Mouse (Mus musculus): ENCODE results near the gene Cmtm8. TPM values are rescaled to one million over a fixed set of nuclear protein-coding genes. Genes with fewer than 3 reads are reported as not detected.
A peak's percentile ranks its signal among the peaks of the same experiment; 100 is the strongest.

Cmtm8 gene
- total and polyA plus RNA-seq, 3 experiments = 1.9 to 7.9 TPM; not detected in 1

GRCm38 (mm10) chr9:114752863-114753484, 91.0 kb downstream of the Cmtm8 start:
- Histone ChIP-seq H3K36me3 (ENCODE audit: control insufficient read depth in 1 of 2, insufficient read depth in 2 of 2, low read length in 2 of 2) (peaks cover 0 to 5% of the 10 kb centered on the region in 2 experiments; a peak in 2 of 4 replicates), H3K4me1 (ENCODE audit: control insufficient read depth in 1 of 2, insufficient read depth in 2 of 2, low read length in 2 of 2) (no peaks in the 10 kb centered on the region; a peak in 1 of 4 replicates), H3K79me2 (ENCODE audit: control insufficient read depth, insufficient read depth, low read length, poor library complexity) (no peaks in the 10 kb centered on the region), H3K9ac (ENCODE audit: control insufficient read depth, low read depth, low read length, poor library complexity, severe bottlenecking) (peak overlapping the region; percentile 57), H3K27me3 (ENCODE audit: control insufficient read depth in 1 of 2, insufficient read depth in 2 of 2, low read length in 2 of 2) (no peaks in the 10 kb centered on the region), H3K9me3 (replicated peaks; ENCODE audit: insufficient read depth, low read length) (no peaks in the 10 kb centered on the region), H3K27ac (ENCODE audit: control insufficient read depth, low read depth, low read length) (no peak overlapping the region), H3K4me3 (ENCODE audit: control insufficient read depth in 1 of 2, insufficient read depth in 1 of 2, low read depth in 2 of 2, low read length in 2 of 2) (peak overlapping the region; percentile 35 to 67; a peak in 3 of 4 replicates)
- DNase-seq (ENCODE audit: low read depth, low spot score) = peak; percentile 95
- no peak for TF ChIP-seq UBTF (IDR thresholded peaks at IDR 0.05; ENCODE audit: borderline replicate concordance, insufficient read depth, low read depth, low read length)
- TF ChIP-seq CTCF (IDR thresholded peaks at IDR 0.05 in 2 of 3, conservative IDR thresholded peaks at IDR 0.05 in 1 of 3; ENCODE audit: control insufficient read depth in 1 of 3, insufficient read depth in 1 of 3, low read depth in 2 of 3, low read length in 3 of 3, poor library complexity in 1 of 3, severe bottlenecking in 1 of 3) = peak; percentile 92 to 98 (median 97)
- peak; percentile 87 for TF ChIP-seq SMC3 (IDR thresholded peaks at IDR 0.05; ENCODE audit: low read depth, low read length)
- peak; percentile 91 for TF ChIP-seq ELF1 (IDR thresholded peaks at IDR 0.05; ENCODE audit: low read depth, low read length)
- TF ChIP-seq SIN3A (IDR thresholded peaks at IDR 0.05; ENCODE audit: low read length) = peak; percentile 80
- TF ChIP-seq JUND (IDR thresholded peaks at IDR 0.05; ENCODE audit: low read depth, low read length) = no peak
- peak; percentile 37; the same call in 1 of the 2 replicates for TF ChIP-seq TCF12 (IDR thresholded peaks at IDR 0.05; ENCODE audit: low read depth, low read length)
- TF ChIP-seq GATA1 (IDR thresholded peaks at IDR 0.05; ENCODE audit: low read depth, low read length) = no peak
- no peak for TF ChIP-seq MEF2A (IDR thresholded peaks at IDR 0.05; ENCODE audit: extremely low read depth, insufficient replicate concordance, low read depth, low read length, poor library complexity, severe bottlenecking)
- TF ChIP-seq E2F4 (IDR thresholded peaks at IDR 0.05; ENCODE audit: borderline replicate concordance, low read depth, low read length) = no peak
- TF ChIP-seq ETS1 (IDR thresholded peaks at IDR 0.05; ENCODE audit: low read depth, low read length) = peak; percentile 85
- peak; percentile 72 for TF ChIP-seq MXI1 (IDR thresholded peaks at IDR 0.05; ENCODE audit: low read depth, low read length)
- peak; percentile 77 for TF ChIP-seq ZC3H11A (IDR thresholded peaks at IDR 0.05; ENCODE audit: low read depth, low read length)
- no peak for TF ChIP-seq ZKSCAN1 (IDR thresholded peaks at IDR 0.05; ENCODE audit: low read depth, low read length)
- peak; percentile 26; the same call in 1 of the 2 replicates for TF ChIP-seq RCOR1 (IDR thresholded peaks at IDR 0.05; ENCODE audit: low read depth, low read length)
- peak; percentile 83 for TF ChIP-seq RAD21 (IDR thresholded peaks at IDR 0.05; ENCODE audit: low read depth, low read length)
- TF ChIP-seq MAX (IDR thresholded peaks at IDR 0.05; ENCODE audit: low read length) = peak; percentile 53; the same call in 1 of the 2 replicates
- no peak for TF ChIP-seq NELFE (IDR thresholded peaks at IDR 0.05; ENCODE audit: low read depth, low read length)
- TF ChIP-seq MYB (IDR thresholded peaks at IDR 0.05; ENCODE audit: low read depth, low read length) = no peak
- TF ChIP-seq MYC (IDR thresholded peaks at IDR 0.05; ENCODE audit: low read depth, low read length) = no peak
- TF ChIP-seq POLR2AphosphoS5 (IDR thresholded peaks at IDR 0.05; ENCODE audit: borderline replicate concordance, low read depth, low read length) = no peak
- TF ChIP-seq HCFC1 (IDR thresholded peaks at IDR 0.05; ENCODE audit: low read depth, low read length) = peak; percentile 68
- peak; percentile 30; the same call in 1 of the 2 replicates for TF ChIP-seq NRF1 (IDR thresholded peaks at IDR 0.05; ENCODE audit: insufficient read depth, low read depth, low read length, poor library complexity, severe bottlenecking)
